Mouse (Mus musculus) layer of hippocampus, adult 2 months (tissue): ENCODE data around the gene Trim8. TPM values are rescaled to one million over a fixed set of nuclear protein-coding genes. Genes with fewer than 3 reads are reported as not detected.

Source experiments
- DNase-seq, 2 experiments: peaks; one replicate each; pipeline ENCODE4 v3.0.0; 2022; ENCODE audit warnings: low spot score in 2 of 2
- H3K27ac ChIP-seq: fragments of 200-600 bp; 2 replicates; pipeline ENCODE4 v1.8.1; 2022
- H3K4me3 ChIP-seq: fragments of 200-600 bp; 2 replicates; pipeline ENCODE4 v1.8.1; 2022; ENCODE audit warnings: mild to moderate bottlenecking
- CTCF ChIP-seq: fragments of 200-600 bp; conservative IDR thresholded peaks from 2 replicates; pipeline ENCODE4 v1.8.1; 2022; ENCODE audit warnings: antibody characterized with exemption, mild to moderate bottlenecking, moderate library complexity
- total RNA-seq, 2 experiments: library from RNA; stranded (reverse); gene quantifications; 2 replicates each; pipeline ENCODE4 v1.2.3; 2021

Gene Trim8
- total RNA-seq, 2 experiments from 2014 or later = 99.9 to 108 TPM

- peak overlapping the region; percentile 40 for H3K27ac ChIP-seq
- H3K4me3 ChIP-seq = no peak overlapping the region
- TF ChIP-seq CTCF = peak; percentile 86
- DNase-seq = peak; percentile 51 to 54
Observed at GRCm38 (mm10) chr19:46562132-46562531, 60.6 kb downstream of the Trim8 start.

GRCm38 (mm10) chr19:46562581-46563515, 61.3 kb downstream of the Trim8 start:
- TF ChIP-seq CTCF = no peak
- DNase-seq = no peak
- Histone ChIP-seq H3K27ac (peak overlapping the region; percentile 40), H3K4me3 (no peak overlapping the region)

GRCm38 (mm10) chr19:46563603-46564002, 62.1 kb downstream of the Trim8 start:
- H3K4me3 ChIP-seq = no peak overlapping the region
- no peak overlapping the region; the same call in 1 of the 2 replicates for H3K27ac ChIP-seq
- no peak for TF ChIP-seq CTCF
- DNase-seq = no peak

- no peak overlapping the region; the same call in 1 of the 2 replicates for H3K27ac ChIP-seq
- no peak for TF ChIP-seq CTCF
- no peak overlapping the region for H3K4me3 ChIP-seq
- DNase-seq = no peak
Observed at GRCm38 (mm10) chr19:46564043-46564462, 62.6 kb downstream of the Trim8 start.

Other genes with a start within 250 kb of the Trim8 start
- gene Nfkb2, start 197.4 kb upstream of the Trim8 start, total RNA-seq = 1 to 10 TPM; 2.1 to 2.4 TPM
- gene Psd, start 174.5 kb upstream of the Trim8 start, total RNA-seq = 100 to 1,000 TPM; 761 to 778 TPM
- gene Fbxl15, start 173.5 kb upstream of the Trim8 start, total RNA-seq = 10 to 100 TPM; 26.8 to 28.9 TPM
- gene Cuedc2, start 163.0 kb upstream of the Trim8 start, total RNA-seq = 100 to 1,000 TPM; 171 to 178 TPM
- 10 to 100 TPM; 30.2 to 30.5 TPM for gene Mfsd13a, start 160.6 kb upstream of the Trim8 start, total RNA-seq
- gene 2310034G01Rik, start 151.4 kb upstream of the Trim8 start, total RNA-seq = 1 to 10 TPM; 1.0 to 1.3 TPM
- gene Actr1a, start 106.0 kb upstream of the Trim8 start, total RNA-seq = 100 to 1,000 TPM; 179 to 184 TPM
- 10 to 100 TPM; 20.3 to 23.2 TPM for gene Sufu, start 104.8 kb upstream of the Trim8 start, total RNA-seq
- 100 to 1,000 TPM; 122 to 129 TPM for gene Arl3, start 71.5 kb downstream of the Trim8 start, total RNA-seq
- 1 to 10 TPM; 7.4 to 8.3 TPM for gene Sfxn2, start 71.7 kb downstream of the Trim8 start, total RNA-seq
- 10 to 100 TPM; 33.5 to 38.0 TPM for gene Wbp1l, start 97.4 kb downstream of the Trim8 start, total RNA-seq
- gene Cyp17a1, start 171.5 kb downstream of the Trim8 start, total RNA-seq = not detected
- gene Borcs7, start 188.2 kb downstream of the Trim8 start, total RNA-seq = 10 to 100 TPM; 22.8 TPM
- gene As3mt, start 205.8 kb downstream of the Trim8 start, total RNA-seq = 10 to 100 TPM; 23.1 to 25.2 TPM